Mouse (Mus musculus) megakaryocyte, embryonic 14.5 days (primary cell): ENCODE data around the gene Olfr340.
"Not testable (repeated sequence)": the region's sequence is repeated elsewhere in the genome, so short reads cannot be mapped to it uniquely, and the experiment has no call there.

Experiments used
- FLI1 ChIP-seq: IDR thresholded peaks from 2 replicates; pipeline ENCODE4 v1.6.1; 2012; ENCODE audit warnings: low read length, inconsistent platforms, mixed read lengths
- GATA1 ChIP-seq: IDR thresholded peaks from 3 replicates; pipeline ENCODE4 v1.6.1; 2012; ENCODE audit warnings: mixed read lengths, low read length, inconsistent platforms, borderline replicate concordance

- not testable (repeated sequence) for TF ChIP-seq FLI1, GATA1
Observed at GRCm38 (mm10) chr2:36415174-36415573, 37.2 kb upstream of the Olfr340 start.
